Mouse (Mus musculus) kidney, adult 2 months (tissue): ENCODE measurements around the gene Ankrd1. TPM values are rescaled to one million over a fixed set of nuclear protein-coding genes. Genes with fewer than 3 reads are reported as not detected.

Experiments
- DNase-seq: peaks from one replicate; pipeline ENCODE4 v3.0.0; 2021
- H3K27ac ChIP-seq: fragments of 200-500 bp; 2 replicates; pipeline ENCODE4 v1.5.1; 2012; ENCODE audit warnings: low read depth, low read length, control low read depth, inconsistent platforms; ENCODE audit not compliant: insufficient read depth
- H3K27me3 ChIP-seq: fragments of 200-500 bp; replicated peaks from 2 replicates; pipeline ENCODE4 v1.6.1; 2012; ENCODE audit warnings: mild to moderate bottlenecking, moderate library complexity, low read length, inconsistent platforms; ENCODE audit not compliant: control insufficient read depth, insufficient read depth
- H3K36me3 ChIP-seq: fragments of 200-500 bp; 2 replicates; pipeline ENCODE4 v1.6.1; 2012; ENCODE audit warnings: mild to moderate bottlenecking, moderate library complexity, low read length, inconsistent platforms; ENCODE audit not compliant: control insufficient read depth, insufficient read depth
- H3K4me1 ChIP-seq: fragments of 200-500 bp; 2 replicates; pipeline ENCODE4 v1.6.1; 2011; ENCODE audit warnings: low read length; ENCODE audit not compliant: control insufficient read depth, insufficient read depth
- H3K4me3 ChIP-seq: fragments of 200-500 bp; 2 replicates; pipeline ENCODE4 v1.5.1; 2011; ENCODE audit warnings: mild to moderate bottlenecking, low read depth, low read length, control low read depth; ENCODE audit not compliant: insufficient read depth
- CTCF ChIP-seq: fragments of 200-500 bp; conservative IDR thresholded peaks from 2 replicates; pipeline ENCODE4 v1.5.1; 2011; ENCODE audit warnings: low read depth, mild to moderate bottlenecking, control low read depth, low read length, moderate library complexity, mixed read lengths; ENCODE audit not compliant: insufficient read depth, insufficient read length
- POLR2A ChIP-seq: fragments of 200-500 bp; IDR thresholded peaks from one replicate; pipeline ENCODE4 v1.6.1; 2011; ENCODE audit warnings: low read depth, low read length, control low read depth
- WGBS: fragments of 180-500 bp; shearing (Covaris S2); methylation state at CpG from one replicate; pipeline ENCODE4 v1.1.7; 2018; 5-methylcytosine and 5-hydroxymethylcytosine counted together
- polyA plus RNA-seq: library from polyadenylated mRNA; depleted of rRNA; stranded (reverse); fragments of >200 nt; gene quantifications from 2 replicates; pipeline ENCODE4 v1.2.3, GENCODE M21; 2012

The Ankrd1 gene
- polyA plus RNA-seq, 1 experiment: 1.1 TPM

DNA sequence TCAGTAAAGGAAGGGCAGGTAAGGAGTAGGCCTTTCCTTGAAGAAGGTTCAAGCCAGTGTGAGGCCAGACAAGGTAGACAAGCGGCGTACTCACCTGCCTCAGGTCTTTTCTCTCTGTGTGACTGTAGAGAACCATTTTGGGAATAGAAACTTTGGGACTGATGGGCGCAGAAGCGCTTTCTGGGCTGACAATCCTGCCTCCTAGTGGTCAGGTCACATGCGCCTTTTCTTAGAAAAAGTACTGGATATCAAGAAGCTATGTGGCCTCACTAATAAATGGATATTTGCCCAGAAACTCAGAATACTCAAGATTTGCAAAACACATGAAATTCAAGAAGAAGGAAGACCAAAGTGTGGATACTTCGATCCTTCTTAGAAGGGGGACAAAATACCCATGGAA is 28.7 kb upstream of the Ankrd1 start:
- Histone ChIP-seq H3K27ac (no peak overlapping the region), H3K36me3 (no peaks in the 10 kb centered on the region), H3K4me3 (no peak overlapping the region), H3K4me1 (no peaks in the 10 kb centered on the region), H3K27me3 (no peaks in the 10 kb centered on the region)
- DNase-seq: no peak
- TF ChIP-seq CTCF (no peak), POLR2A (no peak)
- 96% methylated on average over 6 of the region's 6 CpGs for WGBS

DNA sequence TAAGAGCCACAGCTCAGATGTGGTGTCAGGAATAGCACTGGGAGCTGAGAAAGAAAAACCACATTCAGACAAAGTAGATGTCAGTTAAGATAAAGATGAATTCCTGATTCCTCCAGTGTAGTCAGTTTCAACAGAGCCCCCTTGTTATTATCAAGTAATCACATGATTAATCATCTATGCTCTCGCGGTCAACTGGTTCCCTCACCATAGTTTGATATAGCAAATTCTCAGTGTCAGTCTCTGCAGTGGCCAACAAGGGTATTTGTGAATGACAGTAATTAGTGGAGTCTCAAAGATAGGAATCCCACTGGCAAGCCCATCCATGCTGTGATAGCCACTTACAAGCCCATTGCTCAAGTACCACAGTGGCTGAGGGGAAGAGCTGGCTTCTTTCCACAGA is 23.7 kb upstream of the Ankrd1 start:
- Histone ChIP-seq H3K27me3 (no peaks in the 10 kb centered on the region), H3K27ac (no peak overlapping the region), H3K36me3 (no peaks in the 10 kb centered on the region), H3K4me3 (no peak overlapping the region), H3K4me1 (no peaks in the 10 kb centered on the region)
- no peak for DNase-seq
- TF ChIP-seq POLR2A: no peak
- no peak for TF ChIP-seq CTCF
- 93% methylated on average over 2 of the region's 2 CpGs for WGBS

DNA sequence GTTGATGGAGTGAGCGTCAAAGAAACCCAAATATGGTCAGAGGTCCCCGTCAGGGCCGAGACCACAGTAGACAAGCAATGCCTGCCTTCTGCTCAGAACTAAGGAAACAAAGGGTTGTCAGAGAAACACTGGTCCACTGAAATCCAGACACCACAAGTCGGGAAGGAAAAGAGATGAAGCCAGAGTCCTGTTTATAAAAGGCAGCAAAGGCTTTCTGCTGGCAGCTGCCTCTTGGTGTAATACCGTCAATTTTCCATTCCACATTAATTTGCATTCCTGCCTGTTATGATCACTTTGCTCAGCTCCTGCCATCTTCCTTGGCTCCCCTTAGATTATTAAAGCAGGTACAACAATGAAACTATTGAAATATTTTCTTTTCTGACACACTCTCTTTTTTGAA is 13.8 kb upstream of the Ankrd1 start:
- WGBS: 57% methylated on average over 5 of the region's 5 CpGs
- Histone ChIP-seq H3K27ac (no peak overlapping the region), H3K4me1 (no peaks in the 10 kb centered on the region), H3K4me3 (no peak overlapping the region), H3K36me3 (no peaks in the 10 kb centered on the region), H3K27me3 (no peaks in the 10 kb centered on the region)
- TF ChIP-seq CTCF (no peak), POLR2A (no peak)
- no peak for DNase-seq

DNA sequence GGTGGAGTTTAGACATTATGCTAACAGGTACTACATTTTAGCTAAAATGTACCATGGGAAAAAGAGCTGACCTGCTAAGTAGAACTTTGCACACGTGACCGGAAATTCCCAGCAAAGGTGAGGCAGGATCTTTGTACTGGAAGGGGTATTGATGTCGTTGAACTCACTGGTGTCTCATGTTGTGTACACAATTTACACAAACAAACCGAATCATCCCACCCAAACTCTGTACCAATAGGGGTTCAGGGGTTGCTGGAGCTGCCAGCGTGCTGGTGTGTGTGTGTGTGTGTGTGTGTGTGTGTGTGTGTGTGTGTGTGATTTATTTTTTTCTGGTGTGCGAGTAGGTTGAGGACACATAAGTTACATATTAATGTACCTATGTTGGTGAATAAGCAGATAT is 13.2 kb upstream of the Ankrd1 start:
- no peak for DNase-seq
- no peak for TF ChIP-seq POLR2A
- no peak for TF ChIP-seq CTCF
- Histone ChIP-seq H3K4me1 (no peaks in the 10 kb centered on the region), H3K27me3 (no peaks in the 10 kb centered on the region), H3K4me3 (no peak overlapping the region), H3K27ac (no peak overlapping the region), H3K36me3 (no peaks in the 10 kb centered on the region)
- 60% methylated on average over 6 of the region's 6 CpGs for WGBS

DNA sequence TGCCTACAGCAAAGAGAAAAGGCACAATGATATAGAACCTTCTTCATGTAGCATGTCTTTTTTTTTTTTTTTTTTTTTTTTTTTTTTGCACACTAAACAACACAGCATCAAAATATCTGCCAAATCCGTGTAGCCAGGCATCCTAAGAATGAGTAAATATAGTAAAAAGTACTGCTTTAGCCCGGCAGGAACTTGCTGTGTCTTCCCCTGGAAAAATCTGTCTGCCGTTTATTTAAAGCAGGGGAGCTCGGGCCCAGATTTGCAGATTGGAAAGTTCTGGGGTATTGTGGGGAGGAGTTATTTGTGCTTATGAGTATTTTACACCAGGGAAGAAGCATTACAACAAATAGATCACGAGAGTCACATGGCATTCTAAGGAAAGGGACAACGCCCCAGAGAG is 12.1 kb upstream of the Ankrd1 start:
- DNase-seq: peak; percentile 9
- H3K27ac ChIP-seq: no peak overlapping the region
- TF ChIP-seq CTCF (no peak), POLR2A (no peak)
- H3K4me3 ChIP-seq: no peak overlapping the region
- WGBS: 54% methylated on average over 6 of the region's 6 CpGs
- H3K27me3 ChIP-seq: no peaks in the 10 kb centered on the region
- H3K36me3 ChIP-seq: no peaks in the 10 kb centered on the region
- no peaks in the 10 kb centered on the region for H3K4me1 ChIP-seq

DNA sequence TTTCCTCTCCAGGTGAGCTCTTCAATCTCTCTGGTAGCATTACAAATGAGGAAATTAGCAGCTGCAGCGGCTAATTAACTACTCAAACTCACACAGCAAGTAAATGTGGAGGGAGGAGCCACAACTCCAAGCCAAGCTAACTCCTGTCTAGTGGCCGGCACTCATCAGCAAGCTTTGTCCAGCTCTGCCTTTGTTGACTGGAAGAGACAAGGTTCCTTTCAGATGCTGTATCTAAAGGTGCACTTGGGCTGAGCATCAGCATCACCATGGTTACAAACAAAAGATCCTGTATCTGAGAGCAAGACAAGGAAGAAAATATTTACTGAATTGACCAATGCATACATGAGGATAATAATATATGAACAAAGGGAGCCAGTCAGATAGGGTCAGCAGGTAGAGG is 10.3 kb upstream of the Ankrd1 start:
- Histone ChIP-seq H3K4me1 (no peaks in the 10 kb centered on the region), H3K36me3 (no peaks in the 10 kb centered on the region), H3K27me3 (no peaks in the 10 kb centered on the region), H3K27ac (peak overlapping the region; percentile 5; the same call in 1 of the 2 replicates), H3K4me3 (no peak overlapping the region)
- no peak for DNase-seq
- WGBS: 64% methylated on average over 2 of the region's 2 CpGs
- TF ChIP-seq POLR2A: no peak
- TF ChIP-seq CTCF: no peak

DNA sequence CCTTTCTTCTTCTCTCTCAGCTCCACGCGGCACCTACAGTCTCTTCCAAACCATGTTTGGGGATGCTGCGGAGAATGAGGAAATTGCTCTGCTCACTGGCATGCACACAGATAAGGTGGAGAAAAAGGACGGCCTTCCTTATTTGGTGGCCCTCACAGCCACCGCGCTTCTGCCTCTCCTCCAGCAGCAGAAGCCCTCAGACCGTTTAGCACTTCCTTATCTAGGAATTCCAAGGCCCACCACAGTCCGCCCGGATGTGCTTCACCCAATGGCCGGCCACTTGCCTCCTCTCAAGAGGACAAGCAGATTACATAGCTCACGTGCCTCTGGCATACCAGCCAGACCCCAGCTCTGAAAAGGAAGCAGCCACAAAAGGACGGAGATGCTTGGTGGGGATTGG is 9.7 kb upstream of the Ankrd1 start:
- TF ChIP-seq POLR2A (no peak), CTCF (no peak)
- no peak overlapping the region for H3K4me3 ChIP-seq
- WGBS: 29% methylated on average over 12 of the region's 12 CpGs
- H3K27me3 ChIP-seq: no peaks in the 10 kb centered on the region
- no peak for DNase-seq
- no peaks in the 10 kb centered on the region for H3K4me1 ChIP-seq
- H3K36me3 ChIP-seq: no peaks in the 10 kb centered on the region
- peak overlapping the region; percentile 45 for H3K27ac ChIP-seq

DNA sequence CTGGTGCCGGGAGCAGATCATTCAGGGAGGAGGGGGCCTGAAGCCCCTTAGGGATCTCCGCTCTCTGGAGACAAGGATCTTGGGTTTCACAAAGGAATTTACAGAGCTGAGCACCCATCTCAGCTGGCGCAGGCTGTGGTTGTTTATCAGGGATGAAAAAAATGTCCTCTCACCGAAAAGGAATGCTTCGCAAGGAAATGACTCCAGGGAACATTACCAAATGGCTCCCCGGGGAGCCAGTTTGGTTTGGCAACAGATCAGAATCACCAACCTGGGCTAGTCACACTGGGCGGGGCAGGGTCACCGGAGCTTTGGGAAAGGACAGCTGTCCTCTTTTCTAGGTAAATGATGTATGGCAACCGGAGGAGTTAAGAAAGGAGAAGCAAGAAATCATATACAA is 9.3 kb upstream of the Ankrd1 start:
- Histone ChIP-seq H3K36me3 (no peaks in the 10 kb centered on the region), H3K4me1 (no peaks in the 10 kb centered on the region), H3K27ac (peak overlapping the region; percentile 74), H3K4me3 (no peak overlapping the region), H3K27me3 (no peaks in the 10 kb centered on the region)
- 16% methylated on average over 9 of the region's 9 CpGs for WGBS
- DNase-seq: peak; percentile 63
- no peak for TF ChIP-seq CTCF
- TF ChIP-seq POLR2A: no peak
